Mouse (Mus musculus) left cerebral cortex, adult 2 months (tissue): ENCODE results near the gene Slc8a2. TPM values are rescaled to one million over a fixed set of nuclear protein-coding genes. Genes with fewer than 3 reads are reported as not detected.
A peak's percentile ranks its signal among the peaks of the same experiment; 100 is the strongest.

ENCODE experiments used
- DNase-seq, 2 experiments: peaks; one replicate each; pipeline ENCODE4 v3.0.0; 2021 to 2022; ENCODE audit warnings: low spot score in 2 of 2, mixed read lengths in 1 of 2; ENCODE audit errors: extremely low spot score in 1 of 2
- H3K27ac ChIP-seq: fragments of 200-600 bp; 2 replicates; pipeline ENCODE4 v1.8.1; 2022
- H3K4me3 ChIP-seq: fragments of 200-600 bp; 2 replicates; pipeline ENCODE4 v1.8.1; 2022
- CTCF ChIP-seq: fragments of 200-600 bp; IDR thresholded peaks from 2 replicates; pipeline ENCODE4 v1.8.1; 2022; ENCODE audit warnings: antibody characterized with exemption, mild to moderate bottlenecking, moderate library complexity
- intact Hi-C: fragments of 180-260 bp; cut with DNase I; formaldehyde crosslinking; loops from one replicate; pipeline ENCODE4 v1.15.1; 2025
- total RNA-seq, 2 experiments: library from RNA; stranded (reverse); gene quantifications; 2 replicates each; pipeline ENCODE4 v1.2.3; 2021

Gene Slc8a2
- total RNA-seq, 2 experiments from 2014 or later = 226 TPM

DNA sequence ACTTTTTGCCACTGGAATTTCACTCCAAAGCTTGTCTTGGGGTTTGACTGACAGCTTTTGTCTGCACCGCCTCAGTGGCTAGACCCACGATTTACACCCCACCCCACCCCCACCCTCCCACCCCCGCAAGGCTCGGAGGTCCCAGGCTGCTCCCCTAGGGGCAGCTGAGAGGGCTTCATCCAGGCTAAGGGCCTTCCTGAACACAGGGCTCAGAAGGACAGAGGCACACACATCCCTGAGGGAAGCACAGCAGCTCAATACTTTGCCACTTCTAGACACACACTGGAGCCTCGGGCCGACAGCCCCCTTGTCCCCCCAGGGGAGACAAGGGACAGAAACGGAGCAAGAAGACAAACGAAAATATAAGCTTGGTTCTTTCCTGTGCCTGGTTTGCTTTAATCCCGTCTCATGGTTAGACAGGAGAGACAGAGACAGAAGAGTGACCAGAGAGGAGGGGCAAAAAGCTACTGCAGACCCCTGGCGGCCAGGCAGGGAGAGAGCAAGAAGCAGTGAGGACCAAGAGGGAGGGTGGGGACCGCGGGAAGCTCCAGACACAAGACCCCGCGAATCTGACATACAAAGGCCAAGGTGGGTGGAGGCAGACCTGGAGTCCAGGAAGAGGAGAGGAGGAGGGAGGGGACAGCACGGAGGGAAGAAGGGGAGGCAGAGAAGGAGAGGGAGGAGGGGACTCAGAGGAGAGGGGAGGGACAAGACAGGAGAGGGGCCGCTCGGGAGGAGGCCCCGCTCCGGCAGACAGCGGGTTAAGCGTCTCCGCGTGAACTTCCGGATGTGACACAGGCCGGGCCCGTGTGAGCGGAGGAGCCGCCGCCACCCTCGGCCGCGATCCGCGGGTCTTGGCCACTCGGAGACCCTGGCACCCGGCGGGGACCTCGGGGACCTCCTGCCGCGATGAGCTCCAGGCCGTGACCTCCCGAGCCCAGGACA lies 45.2 kb downstream of the Slc8a2 start, which contains the start of gene Meis3:
TSS of gene Meis3 (plus strand) at position 494 of the 945 bp plus-strand sequence.
- peak within 1 kb of the TSS; percentile 74 for H3K4me3 ChIP-seq
- TF ChIP-seq CTCF = peak; percentile 56
- peak; percentile 52 to 57 for DNase-seq
- intact Hi-C loops = no loop called here
- peak within 1 kb of the TSS; percentile 70 for H3K27ac ChIP-seq

- TF ChIP-seq CTCF = no peak
- DNase-seq = no peak
- peak overlapping the region; percentile 70 for H3K27ac ChIP-seq
- intact Hi-C loops = no loop called here
- peak overlapping the region; percentile 74 for H3K4me3 ChIP-seq
These were observed 45.9 kb downstream of the Slc8a2 start for GRCm38 (mm10) chr7:16175542-16175931.

DNA sequence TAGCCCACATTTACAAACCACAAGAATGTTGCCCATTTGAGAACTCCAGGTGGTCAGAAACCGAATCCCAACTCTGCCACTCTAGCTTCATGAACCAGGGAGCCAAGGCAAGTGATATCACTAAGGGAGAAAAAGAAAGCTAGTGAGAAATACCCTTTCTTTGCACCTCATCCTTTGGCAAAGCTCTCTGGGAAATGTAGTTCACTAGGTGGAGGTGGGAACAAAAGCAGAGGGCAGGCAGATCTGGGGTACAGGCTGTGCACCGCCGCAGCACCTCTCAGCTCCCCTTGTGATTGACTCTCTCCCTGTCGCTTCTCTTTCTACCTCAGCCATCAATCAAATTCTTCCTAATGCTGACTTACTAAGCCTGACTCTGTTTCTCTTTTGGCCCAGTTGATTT lies 48.5 kb downstream of the Slc8a2 start:
- intact Hi-C loops = no loop called here
- no peak overlapping the region for H3K27ac ChIP-seq
- TF ChIP-seq CTCF = no peak
- H3K4me3 ChIP-seq = no peak overlapping the region
- no peak for DNase-seq

DNA sequence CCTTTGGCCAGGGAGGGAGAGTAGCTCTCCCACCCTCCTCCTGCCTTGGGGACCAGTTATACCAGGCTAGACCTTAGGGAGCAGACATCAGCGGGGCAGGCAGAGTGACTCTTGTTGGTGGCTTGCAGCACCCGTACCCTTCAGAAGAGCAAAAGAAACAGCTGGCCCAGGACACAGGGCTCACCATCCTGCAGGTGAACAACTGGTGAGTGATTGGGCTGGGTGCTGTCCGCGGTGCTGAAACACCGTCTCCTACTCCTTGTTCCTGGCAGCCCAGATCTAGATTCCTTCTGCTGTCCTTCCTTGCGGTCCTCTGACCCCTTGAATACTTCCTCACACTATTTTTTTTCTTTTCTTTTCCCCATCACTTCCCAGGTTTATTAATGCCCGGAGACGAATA lies 54.0 kb downstream of the Slc8a2 start:
- no peak for TF ChIP-seq CTCF
- no peak for DNase-seq
- Histone ChIP-seq H3K27ac (no peak overlapping the region), H3K4me3 (no peak overlapping the region)
- intact Hi-C loops = no loop called here

DNA sequence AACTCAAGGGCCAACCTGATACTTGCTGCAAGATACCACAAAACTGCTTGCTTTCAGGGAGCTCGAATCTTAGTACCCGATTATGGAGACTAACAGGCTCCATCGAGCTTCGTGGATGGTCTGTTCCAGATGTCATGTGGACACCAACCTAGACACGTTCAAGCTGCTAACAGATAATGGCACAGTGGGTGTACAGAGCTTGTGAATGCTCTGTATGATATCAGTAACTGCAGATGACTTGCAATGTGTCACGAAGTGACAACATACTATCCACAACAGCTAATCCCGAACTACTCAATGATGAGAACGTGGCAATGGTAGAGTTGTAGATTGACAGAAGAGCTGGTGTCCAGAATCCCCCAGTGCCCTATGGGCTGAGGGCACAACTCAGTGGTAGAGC lies 57.9 kb downstream of the Slc8a2 start:
- no peak overlapping the region for H3K4me3 ChIP-seq
- DNase-seq = no peak
- H3K27ac ChIP-seq = no peak overlapping the region
- intact Hi-C loops = no loop called here
- no peak for TF ChIP-seq CTCF

DNA sequence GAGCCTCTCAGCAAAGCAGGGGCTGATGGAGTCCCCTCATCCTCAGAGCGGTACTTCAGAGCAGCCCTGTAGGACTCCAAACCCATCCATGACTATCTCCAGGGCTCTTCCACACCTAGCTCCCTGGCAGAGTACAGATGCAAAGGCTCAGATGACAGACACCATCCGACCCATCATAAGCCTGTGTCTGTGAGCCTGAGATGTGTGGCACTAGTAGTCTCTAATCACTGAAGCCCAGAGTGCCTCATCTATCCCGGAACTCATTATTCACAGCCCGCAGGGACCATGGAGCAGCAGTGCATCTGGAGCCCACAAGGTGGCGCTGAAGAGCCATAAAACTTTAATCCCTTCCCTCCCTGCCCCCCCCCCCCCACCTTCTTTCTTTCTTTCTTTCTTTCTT lies 62.7 kb downstream of the Slc8a2 start:
- Histone ChIP-seq H3K27ac (no peak overlapping the region), H3K4me3 (no peak overlapping the region)
- peak; percentile 67 for TF ChIP-seq CTCF
- peak; percentile 74 to 80 for DNase-seq
- intact Hi-C loops = loop anchor here (1.0 to 10.0 kb wide), 2 partner anchors 71 to 182 kb away; no protein-coding TSS in a partner anchor

GRCm38 (mm10) chr7:16193702-16194101 lies 64.1 kb downstream of the Slc8a2 start:
- TF ChIP-seq CTCF = no peak
- intact Hi-C loops = loop anchor here (10.0 kb wide), 1 partner anchor 181 kb away; no protein-coding TSS in a partner anchor
- Histone ChIP-seq H3K27ac (no peak overlapping the region), H3K4me3 (no peak overlapping the region)
- no peak for DNase-seq

GRCm38 (mm10) chr7:16196616-16197015 lies 67.0 kb downstream of the Slc8a2 start:
- TF ChIP-seq CTCF = no peak
- intact Hi-C loops = loop anchor here (10.0 kb wide), 1 partner anchor 178 kb away; no protein-coding TSS in a partner anchor
- DNase-seq = no peak
- Histone ChIP-seq H3K4me3 (no peak overlapping the region), H3K27ac (no peak overlapping the region)

- no peak overlapping the region for H3K27ac ChIP-seq
- TF ChIP-seq CTCF = no peak
- intact Hi-C loops = loop anchor here (10.0 kb wide), 1 partner anchor 178 kb away; no protein-coding TSS in a partner anchor
- DNase-seq = no peak
- H3K4me3 ChIP-seq = no peak overlapping the region
These were observed 67.5 kb downstream of the Slc8a2 start for GRCm38 (mm10) chr7:16197166-16197565.

GRCm38 (mm10) chr7:16198540-16198939 lies 68.9 kb downstream of the Slc8a2 start:
- no peak for DNase-seq
- intact Hi-C loops = loop anchor here (10.0 kb wide), 1 partner anchor 176 kb away; no protein-coding TSS in a partner anchor
- no peak overlapping the region for H3K4me3 ChIP-seq
- no peak for TF ChIP-seq CTCF
- no peak overlapping the region for H3K27ac ChIP-seq

DNA sequence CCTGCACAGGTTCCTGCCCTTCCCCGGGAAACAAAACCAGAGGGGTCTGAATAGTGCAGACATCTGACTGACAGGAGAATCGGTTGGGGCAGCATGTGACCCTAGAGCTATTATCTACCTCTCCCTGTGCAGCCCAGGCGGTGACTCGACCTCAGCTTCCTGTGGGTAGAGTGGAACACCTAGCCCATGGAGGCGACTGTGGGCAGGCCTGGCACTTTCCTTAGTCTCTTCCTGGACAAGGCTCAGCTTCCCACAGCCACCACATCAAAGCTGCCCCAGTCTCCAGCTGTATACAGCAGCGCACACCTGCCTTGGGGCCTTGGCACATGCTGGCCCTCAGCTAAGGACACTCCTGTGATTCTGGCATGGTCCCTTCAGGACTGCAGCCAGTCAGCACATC lies 71.5 kb downstream of the Slc8a2 start:
- no peak for TF ChIP-seq CTCF
- Histone ChIP-seq H3K4me3 (no peak overlapping the region), H3K27ac (no peak overlapping the region)
- DNase-seq = no peak
- intact Hi-C loops = no loop called here

DNA sequence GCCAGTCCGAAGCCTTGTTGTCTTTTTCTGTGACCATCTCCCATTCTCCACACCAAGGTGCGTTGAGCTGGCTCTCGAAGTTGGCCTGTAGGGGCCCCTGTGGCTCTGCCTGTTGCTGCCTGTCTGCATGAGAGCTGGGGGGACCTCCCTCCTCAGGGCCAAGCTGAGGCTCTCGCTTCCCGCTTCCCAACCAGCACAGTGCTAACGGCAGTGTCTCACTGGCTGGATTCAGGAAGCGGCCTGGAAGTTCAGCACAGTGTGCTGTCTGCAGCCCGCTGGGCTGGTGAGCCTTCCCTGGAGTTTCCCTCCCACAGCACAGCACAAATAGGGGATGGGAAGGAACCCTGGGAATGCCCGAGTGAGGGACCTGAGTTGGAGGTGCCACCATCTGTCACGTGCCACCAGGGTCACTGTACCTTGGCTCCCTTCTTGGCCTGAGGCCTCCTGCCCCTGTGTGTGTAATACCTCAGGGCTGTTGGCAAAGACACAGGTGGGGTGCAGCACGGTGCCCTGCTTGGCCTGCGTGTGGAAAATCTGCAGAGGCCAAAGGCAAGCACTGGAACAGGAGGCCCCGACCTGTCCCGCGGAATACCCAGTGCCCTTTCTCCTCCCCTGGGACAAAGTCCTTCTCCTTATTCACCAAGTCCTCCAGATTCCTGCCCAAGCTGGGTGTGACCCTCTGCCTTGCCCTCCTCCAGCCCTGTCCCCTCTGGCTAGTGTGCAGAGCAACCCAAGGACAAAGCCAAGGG lies 73.3 kb downstream of the Slc8a2 start:
- Histone ChIP-seq H3K27ac (no peak overlapping the region), H3K4me3 (no peak overlapping the region)
- intact Hi-C loops = no loop called here
- DNase-seq = no peak
- TF ChIP-seq CTCF = no peak
